Mouse (Mus musculus) ES-Bruce4 (cell line): ENCODE measurements around the gene Slc22a2.

Experiments
- CTCF ChIP-seq: IDR thresholded peaks from one replicate; pipeline ENCODE4 v1.8.1; 2011; ENCODE audit warnings: low read depth, low read length
- EP300 ChIP-seq: IDR thresholded peaks from 2 replicates; pipeline ENCODE4 v1.6.1; 2011; ENCODE audit warnings: low read depth, low read length; ENCODE audit not compliant: insufficient read depth
- POLR2A ChIP-seq: IDR thresholded peaks from one replicate; pipeline ENCODE4 v1.8.1; 2011; ENCODE audit warnings: low read length; ENCODE audit not compliant: insufficient read depth

- TF ChIP-seq CTCF (no peak), POLR2A (no peak), EP300 (no peak)
These were observed 68.7 kb downstream of the Slc22a2 start for GRCm38 (mm10) chr17:12652604-12653003.
